Mouse (Mus musculus) megakaryocyte, adult 5-6 weeks (primary cell): ENCODE data around the gene Clic3. TPM values are rescaled to one million over a fixed set of nuclear protein-coding genes. Genes with fewer than 3 reads are reported as not detected.

Source experiments
- ATAC-seq: 2 replicates; pipeline ENCODE4 v1.8.0; 2016; ENCODE audit warnings: mild to moderate bottlenecking, inconsistent platforms; ENCODE audit not compliant: poor library complexity, severe bottlenecking
- total RNA-seq, 2 experiments: library from RNA; stranded (forward) in 1 of 2; stranded (reverse) in 1 of 2; fragments of 153-499, 151-499 nt in 1 of 2; fragments of 221-1000, 200-1000 nt in 1 of 2; gene quantifications; 2 replicates each; pipeline versions ENCODE4 v1.2.3 to v1.2.4; 2015 to 2017

The Clic3 gene
- total RNA-seq, 2 experiments from 2014 or later, result not detected

- ATAC-seq, result no peak
Observed at GRCm38 (mm10) chr2:25441067-25441466, 15.6 kb upstream of the Clic3 start.

- no peak for ATAC-seq
Observed at GRCm38 (mm10) chr2:25442682-25443081, 14.0 kb upstream of the Clic3 start.

GRCm38 (mm10) chr2:25450853-25451647, 5.6 kb upstream of the Clic3 start:
- ATAC-seq, result 0 out of 2 replicates have a peak, but pooled peaks have one; percentile 15

GRCm38 (mm10) chr2:25452951-25453350, 3.7 kb upstream of the Clic3 start:
- no peak for ATAC-seq

- ATAC-seq, result no peak
Observed at GRCm38 (mm10) chr2:25457022-25457896, 621 bp downstream of the Clic3 start.

- no peak for ATAC-seq
Observed at GRCm38 (mm10) chr2:25458911-25459310, 2.3 kb downstream of the Clic3 start.

DNA sequence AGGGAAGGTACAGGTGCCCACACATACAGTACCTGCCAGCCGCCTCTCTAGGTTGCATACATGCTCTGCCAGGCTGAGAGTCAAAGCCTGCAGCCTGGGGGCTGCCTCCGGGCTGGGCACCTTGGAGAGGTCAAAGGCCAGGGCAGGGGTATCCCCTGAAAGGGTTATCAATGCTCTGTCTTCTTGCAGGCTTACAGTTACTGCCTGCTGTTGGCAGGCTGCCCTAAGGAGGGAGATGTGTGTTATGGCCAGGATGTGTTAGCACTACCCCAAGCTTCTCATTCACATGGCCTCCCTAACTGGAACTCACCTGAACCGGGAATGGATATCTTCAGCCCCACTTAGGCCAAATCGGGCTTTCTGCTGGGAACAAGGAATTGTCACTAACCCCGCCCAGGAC, 3.5 kb downstream of the Clic3 start:
- ATAC-seq, result no peak

GRCm38 (mm10) chr2:25460551-25461309, 4.1 kb downstream of the Clic3 start, which contains the start of gene Paxx:
Paxx (minus strand) TSS chr2:25461094.
- peak; percentile 85 for ATAC-seq

DNA sequence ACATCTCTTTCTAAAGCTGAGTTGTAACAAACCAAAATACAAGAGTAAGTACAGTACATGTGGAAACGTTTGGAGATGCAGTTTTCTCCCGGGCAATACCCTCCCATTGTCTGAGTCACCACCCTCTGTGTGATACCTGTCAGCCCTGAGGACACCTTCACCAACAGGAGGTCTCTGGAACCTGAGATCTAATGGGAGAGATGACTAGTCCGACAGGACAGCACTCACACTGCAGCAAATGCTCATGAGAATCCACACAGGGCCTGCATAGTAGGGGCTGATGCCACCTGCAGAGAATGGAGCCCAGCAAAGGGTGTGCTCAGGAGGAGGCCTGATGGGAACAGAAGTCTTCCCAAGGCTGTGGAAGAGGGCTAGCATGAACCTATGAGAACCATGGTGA, 4.8 kb downstream of the Clic3 start:
- ATAC-seq, result no peak

- no peak for ATAC-seq
Observed at GRCm38 (mm10) chr2:25463630-25464029, 7.0 kb downstream of the Clic3 start.

DNA sequence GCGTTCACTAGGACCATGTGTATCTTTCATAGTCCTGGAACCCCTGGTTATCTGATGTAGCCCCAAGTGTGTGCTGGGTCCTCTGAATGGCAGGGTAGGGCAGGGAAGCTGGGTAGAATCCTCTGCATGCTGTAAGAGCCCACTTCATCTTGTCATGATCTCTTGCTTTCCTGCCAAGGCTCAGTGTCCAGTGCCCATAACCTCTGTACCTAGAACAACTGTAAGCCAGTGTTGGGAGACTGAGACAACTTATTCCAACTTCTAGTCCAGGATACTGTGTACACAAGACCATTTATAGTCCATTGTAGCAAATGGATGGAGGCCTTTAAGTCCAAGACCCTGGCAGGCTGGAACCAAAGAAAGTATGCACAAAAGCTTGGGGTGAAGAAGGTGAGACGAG, 8.6 kb downstream of the Clic3 start:
- no peak for ATAC-seq

- peak; percentile 83 for ATAC-seq
Observed at GRCm38 (mm10) chr2:25465816-25466635, 9.4 kb downstream of the Clic3 start.

- no peak for ATAC-seq
Observed at GRCm38 (mm10) chr2:25467606-25468303, 11.1 kb downstream of the Clic3 start.

DNA sequence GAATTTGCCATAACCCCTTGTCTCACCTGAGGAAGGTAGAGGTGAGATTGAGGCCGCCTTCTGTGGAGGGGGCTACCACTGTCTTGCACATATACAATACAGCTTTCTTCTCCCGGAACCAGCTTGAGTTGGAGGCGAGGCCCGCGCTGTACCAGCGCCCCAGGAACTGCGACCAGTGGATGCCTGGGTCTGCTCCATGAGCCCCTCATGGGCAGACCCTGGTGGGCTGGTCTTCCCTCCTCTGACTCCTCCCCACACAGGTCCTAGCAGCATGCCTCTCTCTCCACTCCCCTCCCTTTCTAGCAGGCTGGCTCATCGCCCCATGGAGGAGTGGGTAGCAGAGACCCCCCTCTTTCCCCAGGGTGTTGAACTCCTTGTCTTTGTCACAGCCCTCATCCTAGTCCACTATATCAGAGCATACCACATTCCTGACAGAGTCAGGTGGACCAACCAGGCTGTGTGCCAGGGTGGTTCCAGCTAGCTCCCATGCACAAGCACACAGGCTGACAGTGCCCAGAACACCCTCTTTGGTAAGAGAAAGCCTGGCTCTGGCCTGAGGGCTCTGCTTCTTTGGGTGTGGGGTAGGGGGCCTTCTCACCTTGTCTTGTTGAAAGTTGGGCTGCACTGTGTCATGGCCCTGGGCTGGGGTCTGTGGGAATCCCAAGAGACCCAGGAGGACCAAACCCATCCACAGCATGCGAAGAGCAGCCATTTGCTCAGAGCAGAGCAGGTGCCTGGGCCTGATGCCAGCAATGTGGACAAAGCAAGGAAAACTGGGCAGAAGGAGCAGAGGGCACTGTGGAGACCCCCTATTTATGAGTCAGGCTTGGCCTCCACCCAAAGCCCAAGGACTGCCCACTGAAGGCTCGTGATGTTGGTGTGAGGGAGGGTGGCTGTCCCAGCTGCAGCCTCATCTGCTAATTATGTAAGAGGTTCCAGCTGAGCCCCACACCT, 12.6 kb downstream of the Clic3 start:
- ATAC-seq, result no peak

DNA sequence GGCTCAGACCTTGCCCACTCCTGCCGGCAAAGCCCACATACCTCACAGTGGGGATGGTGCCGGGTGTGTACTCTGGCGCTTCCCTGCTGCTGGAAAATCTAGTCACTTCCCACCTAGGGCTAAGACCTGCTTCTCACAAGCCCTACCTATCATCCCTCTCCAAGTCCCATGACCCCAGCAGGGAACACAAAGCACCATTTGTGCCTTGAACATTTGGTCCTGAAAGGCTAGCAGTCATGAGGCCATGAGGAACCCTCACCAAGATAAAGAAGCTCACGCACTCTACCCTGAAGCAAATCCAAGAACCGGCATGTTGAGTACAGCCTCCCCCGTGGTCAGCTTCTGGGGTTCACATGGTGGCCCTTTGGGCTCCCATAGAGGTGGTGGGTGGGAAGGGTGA, 13.3 kb downstream of the Clic3 start, which contains the start of gene Ptgds:
Ptgds (minus strand) TSS at position 78 of the 400 bp plus-strand sequence.
- no peak for ATAC-seq

- no peak for ATAC-seq
Observed at GRCm38 (mm10) chr2:25472550-25472949, 15.9 kb downstream of the Clic3 start.

DNA sequence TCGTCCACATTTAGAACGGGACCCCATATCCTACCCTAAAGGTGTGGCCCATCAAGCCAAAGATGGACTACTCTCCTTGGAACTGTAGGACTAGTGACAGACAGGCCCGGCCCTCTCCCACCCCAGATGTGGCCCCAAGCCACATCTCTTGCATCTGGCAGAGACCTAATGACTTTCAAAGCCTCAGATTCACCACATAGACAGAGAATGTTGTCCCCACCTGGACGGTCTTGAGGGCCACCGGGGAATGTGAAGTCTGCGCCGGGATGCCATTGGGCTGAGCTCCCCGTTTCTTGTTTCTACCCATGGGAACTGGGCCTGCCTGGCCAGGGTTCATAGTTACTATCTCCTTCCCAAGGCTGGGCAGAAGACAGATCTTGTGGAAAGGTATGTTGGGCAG, 20.9 kb downstream of the Clic3 start:
- ATAC-seq, result no peak

GRCm38 (mm10) chr2:25477967-25478675, 21.5 kb downstream of the Clic3 start:
- no peak for ATAC-seq
